Mouse (Mus musculus) megakaryocyte, embryonic 14.5 days (primary cell): ENCODE data around the gene Rtn4rl2.

Source experiments
- FLI1 ChIP-seq: IDR thresholded peaks from 2 replicates; pipeline ENCODE4 v1.6.1; 2012; ENCODE audit warnings: low read length, inconsistent platforms, mixed read lengths
- GATA1 ChIP-seq: IDR thresholded peaks from 3 replicates; pipeline ENCODE4 v1.6.1; 2012; ENCODE audit warnings: mixed read lengths, low read length, inconsistent platforms, borderline replicate concordance

DNA sequence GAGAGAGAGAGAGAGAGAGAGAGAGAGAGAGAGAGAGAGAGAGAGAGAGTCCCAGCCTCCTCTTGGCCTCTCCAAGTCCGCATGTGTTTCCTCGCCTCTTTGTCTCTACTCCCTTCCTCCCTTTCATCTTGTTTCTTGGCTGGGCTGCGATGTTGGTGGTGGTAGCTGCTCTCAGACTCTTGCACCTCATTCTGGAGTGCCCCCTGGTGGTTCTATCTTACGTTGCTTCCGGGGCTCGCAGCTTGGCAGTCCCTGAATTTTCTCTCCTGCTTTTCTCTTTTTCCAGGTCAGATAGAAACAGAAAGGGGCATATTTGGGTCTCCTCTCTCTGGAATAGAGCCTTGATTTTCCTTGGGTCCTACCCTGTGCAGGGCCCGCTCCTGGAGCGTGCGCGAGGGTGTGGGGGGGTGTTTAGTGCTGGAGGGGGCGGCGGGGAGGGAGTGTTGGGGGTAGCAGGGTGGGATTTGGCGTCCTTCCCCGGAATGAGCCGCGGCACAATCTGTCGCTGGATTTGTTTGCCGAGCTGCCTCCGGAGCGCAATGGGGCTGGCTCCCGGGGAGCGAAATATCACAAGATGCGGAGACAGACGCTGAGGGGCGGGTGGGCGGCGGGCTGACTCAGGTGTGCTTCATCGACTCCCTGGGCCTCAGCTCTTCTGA, 2.3 kb upstream of the Rtn4rl2 start:
- TF ChIP-seq GATA1 = no peak
- TF ChIP-seq FLI1 = no peak
